In the genomic region with DNA sequence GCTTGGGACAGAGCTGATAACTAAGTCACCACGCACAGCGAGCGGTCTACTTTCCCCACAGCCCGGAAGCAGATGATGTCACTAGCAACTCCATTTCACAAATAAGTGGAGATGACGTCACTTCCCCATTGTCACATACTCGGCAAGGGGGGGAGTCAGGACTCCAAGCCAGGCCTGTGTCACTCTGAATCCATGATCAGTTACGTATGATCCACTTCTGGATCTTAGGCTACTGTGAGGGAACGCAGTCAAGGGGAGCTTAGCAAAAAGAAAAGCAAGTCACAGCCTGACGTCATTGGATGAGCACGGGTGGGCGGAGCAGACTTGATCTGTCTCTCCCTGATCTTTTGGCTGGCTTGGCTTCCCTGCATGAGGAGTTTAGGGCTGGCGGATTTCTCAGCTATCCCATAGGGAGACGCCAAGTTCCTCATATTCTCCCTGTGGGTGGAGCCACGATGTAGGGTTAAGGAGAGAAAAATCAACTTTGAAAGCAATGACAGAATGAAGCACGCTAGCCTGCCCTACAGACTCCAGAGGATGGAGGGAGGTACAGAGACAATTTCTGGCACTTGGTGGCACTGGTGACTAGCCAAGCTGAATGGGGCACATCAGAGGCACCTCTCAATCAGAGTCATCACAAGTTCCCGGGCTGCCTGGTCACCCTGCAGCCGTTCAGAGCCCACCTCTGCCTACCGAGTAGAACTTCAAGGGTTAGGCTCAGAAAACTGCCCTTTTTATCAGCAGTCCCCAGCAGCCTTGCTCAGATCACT, we compare ENCODE assay signal across 9 mouse cellular contexts. TPM values are rescaled to one million over a fixed set of nuclear protein-coding genes. Genes with fewer than 3 reads are reported as not detected.
DNase-seq lines count a peak whose midpoint lies in the region; ATAC-seq lines count a peak whose summit lies in the region.
"Had no signal": no experiment of that assay in that cellular context is flagged by ENCODE, and none has a peak within 500 bp of the region (broad histone marks: within the 10 kb centered on the region; RNA-seq: fewer than 3 reads in every experiment).

No protein-coding gene starts in this region.

- H3K36me3 ChIP-seq in forebrain, embryonic 12.5 days (replicated peaks) = peaks cover 67% of the 10 kb centered on the region
- H3K36me3 ChIP-seq in forebrain, embryonic 16.5 days (ENCODE audit: control insufficient read depth, insufficient read depth) = peaks cover 26% of the 10 kb centered on the region
- peaks cover 22% of the 10 kb centered on the region for H3K36me3 ChIP-seq in heart, embryonic 11.5 days (ENCODE audit: control insufficient read depth, insufficient read depth, low read length)

- no peak overlapping the region for H3K4me3 ChIP-seq in forebrain, embryonic 12.5 days (replicated peaks)
- H3K4me3 ChIP-seq in forebrain, embryonic 16.5 days (replicated peaks; ENCODE audit: low read length) = no peak overlapping the region
- no peak overlapping the region for H3K4me3 ChIP-seq in heart, embryonic 11.5 days (ENCODE audit: low read depth, low read length)
- H3K4me3 ChIP-seq: midbrain, embryonic 12.5 days had no signal

- H3K9ac ChIP-seq in forebrain, embryonic 12.5 days = 0 out of 2 replicates have a peak overlapping the region, but pooled peaks have one; percentile 12
- H3K9ac ChIP-seq in forebrain, embryonic 16.5 days (replicated peaks; ENCODE audit: low read depth, low read length) = no peak overlapping the region
- H3K9ac ChIP-seq in heart, embryonic 11.5 days (ENCODE audit: low read depth, low read length) = no peak overlapping the region
- H3K9ac ChIP-seq: midbrain, embryonic 12.5 days had no signal

- H3K4me1 ChIP-seq in forebrain, embryonic 12.5 days = peaks cover 29% of the 10 kb centered on the region
- peaks cover 28% of the 10 kb centered on the region for H3K4me1 ChIP-seq in forebrain, embryonic 16.5 days (replicated peaks; ENCODE audit: control insufficient read depth, insufficient read depth, low read length)
- peaks cover 20% of the 10 kb centered on the region for H3K4me1 ChIP-seq in heart, embryonic 11.5 days (ENCODE audit: control insufficient read depth, insufficient read depth, low read length)

- H3K27ac ChIP-seq in forebrain, embryonic 12.5 days = no peak overlapping the region
- H3K27ac ChIP-seq in forebrain, embryonic 16.5 days (ENCODE audit: low read length) = no peak overlapping the region
- H3K27ac ChIP-seq in heart, embryonic 11.5 days (ENCODE audit: low read depth, low read length) = 0 out of 2 replicates have a peak overlapping the region, but pooled peaks have one; percentile 3
- H3K27ac ChIP-seq: midbrain, embryonic 12.5 days had no signal

- 73% methylated on average over 18 of the region's 18 CpGs for WGBS in forebrain, embryonic 12.5 days
- 61% methylated on average over 18 of the region's 18 CpGs for WGBS in forebrain, embryonic 16.5 days
- WGBS in heart, embryonic 11.5 days (ENCODE audit: insufficient replicate concordance) = 55% methylated on average over 18 of the region's 18 CpGs

- no peaks in the 10 kb centered on the region for H3K27me3 ChIP-seq in forebrain, embryonic 12.5 days
- H3K27me3 ChIP-seq in forebrain, embryonic 16.5 days (replicated peaks; ENCODE audit: control insufficient read depth, insufficient read depth, low read length) = no peaks in the 10 kb centered on the region
- H3K27me3 ChIP-seq in heart, embryonic 11.5 days (ENCODE audit: control insufficient read depth, insufficient read depth, low read length) = no peaks in the 10 kb centered on the region
- H3K27me3 ChIP-seq: midbrain, embryonic 12.5 days had no signal

- H3K4me2 ChIP-seq in forebrain, embryonic 12.5 days = no peak overlapping the region
- H3K4me2 ChIP-seq in forebrain, embryonic 16.5 days (ENCODE audit: low read length) = no peak overlapping the region
- H3K4me2 ChIP-seq in heart, embryonic 11.5 days = no peak overlapping the region
- H3K4me2 ChIP-seq: midbrain, embryonic 12.5 days had no signal

- peaks cover 8% of the 10 kb centered on the region for H3K9me3 ChIP-seq in forebrain, embryonic 12.5 days
- peaks cover 6% of the 10 kb centered on the region for H3K9me3 ChIP-seq in forebrain, embryonic 16.5 days (ENCODE audit: control insufficient read depth, low read length)
- H3K9me3 ChIP-seq in heart, embryonic 11.5 days (replicated peaks; ENCODE audit: control insufficient read depth, low read length) = no peaks in the 10 kb centered on the region; the same call in 1 of the 2 replicates

- peak; percentile 67 for DNase-seq in MN1 (ENCODE audit: low spot score)
- peak; percentile 14 for DNase-seq in lung, postnatal 14 days
- DNase-seq in ovary, adult 18-20 months (ENCODE audit: low spot score) = no peak
- DNase-seq in urinary bladder, adult 18-20 months (ENCODE audit: low spot score in 2 of 2) = no peak
- DNase-seq in adrenal gland, postnatal 10 days = no peak

- no peak for ATAC-seq in forebrain, embryonic 12.5 days (ENCODE audit: low FRiP score)
- no peak for ATAC-seq in forebrain, embryonic 16.5 days
- no peak for ATAC-seq in heart, embryonic 11.5 days (replicated peaks; ENCODE audit: insufficient number of reproducible peaks, low FRiP score, low TSS enrichment)

RNA-seq across cellular contexts. Expression of gene Selenon, which starts 3.6 kb away (rescaled TPM):
- 9.3 and 14.8 TPM in 2 replicates for polyA plus RNA-seq in forebrain, embryonic 12.5 days (2016; fragmentation: Nextera tagmentation; extraction: Ambion mirVana)
- 7.9 and 8.1 TPM in 2 replicates for polyA plus RNA-seq in forebrain, embryonic 16.5 days (2015; fragmentation: Nextera tagmentation; extraction: Ambion mirVana)
- polyA plus RNA-seq in heart, embryonic 11.5 days (2014; fragmentation: Nextera tagmentation; extraction: Ambion mirVana) = 22.4 and 25.3 TPM in 2 replicates
- 10 to 100 TPM; 30.8 to 32.9 TPM for total RNA-seq in adrenal gland, postnatal 10 days (2021)

RNA-seq across cellular contexts. Expression of gene Mtfr1l, which starts 13.2 kb away (rescaled TPM):
- 125 and 129 TPM in 2 replicates for polyA plus RNA-seq in forebrain, embryonic 12.5 days (2016; fragmentation: Nextera tagmentation; extraction: Ambion mirVana)
- polyA plus RNA-seq in forebrain, embryonic 16.5 days (2015; fragmentation: Nextera tagmentation; extraction: Ambion mirVana) = 166 and 180 TPM in 2 replicates
- polyA plus RNA-seq in heart, embryonic 11.5 days (2014; fragmentation: Nextera tagmentation; extraction: Ambion mirVana) = 167 and 177 TPM in 2 replicates
- 100 to 1,000 TPM in 1 of 2 experiments, 10 to 100 TPM in 1; 99.7 to 124 TPM for total RNA-seq in adrenal gland, postnatal 10 days (2021)

RNA-seq across cellular contexts. Expression of gene Aunip, which starts 37.6 kb away (rescaled TPM):
- 14.1 and 15.4 TPM in 2 replicates for polyA plus RNA-seq in forebrain, embryonic 12.5 days (2016; fragmentation: Nextera tagmentation; extraction: Ambion mirVana)
- 4.2 and 4.4 TPM in 2 replicates for polyA plus RNA-seq in forebrain, embryonic 16.5 days (2015; fragmentation: Nextera tagmentation; extraction: Ambion mirVana)
- polyA plus RNA-seq in heart, embryonic 11.5 days (2014; fragmentation: Nextera tagmentation; extraction: Ambion mirVana) = 5.6 and 6.6 TPM in 2 replicates
- 1 to 10 TPM; 2.4 to 3.1 TPM for total RNA-seq in adrenal gland, postnatal 10 days (2021)

RNA-seq across cellular contexts. Expression of gene Paqr7, which starts 51.9 kb away (rescaled TPM):
- 3.8 and 4.9 TPM in 2 replicates for polyA plus RNA-seq in forebrain, embryonic 12.5 days (2016; fragmentation: Nextera tagmentation; extraction: Ambion mirVana)
- 14.4 and 14.7 TPM in 2 replicates for polyA plus RNA-seq in forebrain, embryonic 16.5 days (2015; fragmentation: Nextera tagmentation; extraction: Ambion mirVana)
- polyA plus RNA-seq in heart, embryonic 11.5 days (2014; fragmentation: Nextera tagmentation; extraction: Ambion mirVana) = 4.2 and 4.8 TPM in 2 replicates
- total RNA-seq in adrenal gland, postnatal 10 days (2021) = 10 to 100 TPM; 23.5 to 28.6 TPM

Comparison
In these comparisons a context has a peak if more than half of its experiments do, and no peak if none do; other contexts are left out.
1. DNase-seq: peak in MN1 (single experiment) and lung, postnatal 14 days (single experiment); none in ovary, adult 18-20 months (single experiment), urinary bladder, adult 18-20 months (0 of 2) and adrenal gland, postnatal 10 days (single experiment).